Mouse (Mus musculus): ENCODE results near the gene Tmem86a. TPM values are rescaled to one million over a fixed set of nuclear protein-coding genes. Genes with fewer than 3 reads are reported as not detected.

Gene Tmem86a
- polyA plus RNA-seq, 1 experiment: 66.5 TPM

DNA sequence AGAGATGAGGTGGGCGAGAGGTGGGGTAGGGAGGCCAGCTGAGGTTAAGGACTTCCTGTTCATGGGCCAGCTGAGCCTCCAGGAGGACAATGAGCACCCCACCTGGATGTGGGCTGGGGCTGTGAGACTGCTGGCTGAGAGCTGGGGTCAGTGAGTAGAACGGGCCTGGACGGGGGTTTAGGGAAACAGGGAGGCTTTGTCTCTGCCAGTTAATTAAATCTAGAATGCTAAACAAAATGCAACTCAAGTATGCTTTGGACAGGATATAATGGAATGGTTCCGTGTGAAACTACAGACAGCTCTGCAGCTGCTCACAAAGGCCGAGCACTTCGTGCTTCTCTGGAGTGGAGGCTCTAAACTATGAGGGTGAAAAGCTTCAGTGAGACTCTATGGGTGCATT lies 50.2 kb downstream of the Tmem86a start:
- WGBS: 82% methylated on average over 6 of the region's 6 CpGs
- TF ChIP-seq POLR2A (IDR thresholded peaks at IDR 0.05; ENCODE audit: control insufficient read depth, extremely low read depth, insufficient read depth, low read length, poor library complexity): no peak
- no peak for TF ChIP-seq CTCF (IDR thresholded peaks at IDR 0.05; ENCODE audit: borderline replicate concordance, control insufficient read depth, extremely low read depth, insufficient read depth, low read length, poor library complexity)
- H3K4me1 ChIP-seq (replicated peaks; ENCODE audit: control insufficient read depth, insufficient read depth, low read length): no peaks in the 10 kb centered on the region
- H3K4me3 ChIP-seq (ENCODE audit: control insufficient read depth, insufficient read depth, low read length): no peak overlapping the region
- DNase-seq: no peak
- no peak overlapping the region for H3K27ac ChIP-seq (ENCODE audit: control insufficient read depth, insufficient read depth, low read length)
- no peaks in the 10 kb centered on the region for H3K36me3 ChIP-seq (ENCODE audit: control insufficient read depth, insufficient read depth, low read length)
- H3K27me3 ChIP-seq (ENCODE audit: control insufficient read depth, insufficient read depth, low read length): no peaks in the 10 kb centered on the region

DNA sequence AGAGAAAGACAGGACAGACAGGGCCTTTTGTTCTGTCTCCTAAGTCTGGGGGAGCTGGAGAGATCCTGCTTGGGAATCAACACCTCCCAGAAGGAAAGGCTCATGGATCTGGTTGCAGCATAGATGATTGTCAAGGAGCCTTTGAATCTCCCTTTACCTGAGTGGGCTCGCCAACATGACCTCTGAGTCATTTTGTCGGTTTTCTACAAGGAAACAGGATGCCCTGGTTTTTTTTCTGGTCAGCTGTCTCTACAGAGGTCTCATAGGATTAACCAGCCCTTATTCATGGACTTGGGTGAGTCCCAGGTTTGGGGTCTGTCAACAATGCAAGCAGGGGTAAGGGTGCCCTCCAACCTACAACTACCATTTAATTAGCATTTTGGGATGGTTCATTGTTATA lies 52.6 kb downstream of the Tmem86a start:
- 28% methylated on average over 2 of the region's 2 CpGs for WGBS
- no peak for TF ChIP-seq CTCF (IDR thresholded peaks at IDR 0.05; ENCODE audit: borderline replicate concordance, control insufficient read depth, extremely low read depth, insufficient read depth, low read length, poor library complexity)
- TF ChIP-seq POLR2A (IDR thresholded peaks at IDR 0.05; ENCODE audit: control insufficient read depth, extremely low read depth, insufficient read depth, low read length, poor library complexity): no peak

DNA sequence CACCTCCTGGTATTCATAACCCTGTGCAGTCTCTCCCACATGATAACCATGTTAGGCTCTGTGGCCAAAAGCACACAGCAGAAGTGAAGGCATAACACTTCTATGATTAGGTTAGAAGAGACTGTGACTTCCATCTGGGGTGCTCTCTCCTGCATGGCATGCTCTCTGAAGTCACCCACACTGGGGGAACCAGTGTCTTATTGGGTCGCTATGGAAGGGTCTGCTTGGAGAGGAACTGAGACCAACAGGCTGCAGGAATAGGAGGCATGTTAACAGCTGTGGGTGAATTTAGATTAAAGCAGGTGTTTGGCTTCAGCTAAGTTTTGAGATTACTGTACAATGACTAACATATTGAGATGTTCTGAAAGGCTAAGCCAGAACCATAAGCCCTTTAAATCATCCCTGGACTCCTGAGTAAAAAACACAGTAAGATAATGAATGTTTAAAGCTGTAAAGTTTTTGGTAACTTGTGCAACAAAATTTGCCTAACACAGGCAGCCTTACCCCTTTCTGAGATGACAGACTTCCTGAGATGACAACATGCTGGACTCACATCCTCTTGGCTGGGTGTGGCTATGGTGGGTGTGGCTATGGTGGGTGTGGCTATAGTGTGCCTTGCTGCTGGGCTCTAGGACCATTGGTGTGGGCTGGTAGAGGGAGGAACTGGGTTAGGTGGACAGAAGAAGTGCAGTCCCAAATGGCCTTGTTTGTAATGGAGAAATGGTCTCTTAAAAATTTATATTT lies 53.4 kb downstream of the Tmem86a start:
- H3K27me3 ChIP-seq (ENCODE audit: control insufficient read depth, insufficient read depth, low read length): no peaks in the 10 kb centered on the region
- TF ChIP-seq POLR2A (IDR thresholded peaks at IDR 0.05; ENCODE audit: control insufficient read depth, extremely low read depth, insufficient read depth, low read length, poor library complexity): no peak
- TF ChIP-seq CTCF (IDR thresholded peaks at IDR 0.05; ENCODE audit: borderline replicate concordance, control insufficient read depth, extremely low read depth, insufficient read depth, low read length, poor library complexity): no peak
- no peak overlapping the region for H3K27ac ChIP-seq (ENCODE audit: control insufficient read depth, insufficient read depth, low read length)
- H3K4me3 ChIP-seq (ENCODE audit: control insufficient read depth, insufficient read depth, low read length): no peak overlapping the region
- DNase-seq: peak; percentile 16
- H3K36me3 ChIP-seq (ENCODE audit: control insufficient read depth, insufficient read depth, low read length): no peaks in the 10 kb centered on the region
- 47% methylated on average over 1 of the region's 1 CpGs for WGBS
- no peaks in the 10 kb centered on the region for H3K4me1 ChIP-seq (replicated peaks; ENCODE audit: control insufficient read depth, insufficient read depth, low read length)

More for the DNA sequence above, 52.6 kb downstream of the Tmem86a start:
- H3K4me3 ChIP-seq (ENCODE audit: control insufficient read depth, insufficient read depth, low read length): no peak overlapping the region
- no peaks in the 10 kb centered on the region for H3K36me3 ChIP-seq (ENCODE audit: control insufficient read depth, insufficient read depth, low read length)
- no peak for DNase-seq
- H3K27ac ChIP-seq (ENCODE audit: control insufficient read depth, insufficient read depth, low read length): no peak overlapping the region
- no peaks in the 10 kb centered on the region for H3K27me3 ChIP-seq (ENCODE audit: control insufficient read depth, insufficient read depth, low read length)
- H3K4me1 ChIP-seq (replicated peaks; ENCODE audit: control insufficient read depth, insufficient read depth, low read length): no peaks in the 10 kb centered on the region

Other genes starting within 250 kb of the Tmem86a start
- 600 and 660 TPM in 2 replicates for gene Ldha, start 209.1 kb upstream of the Tmem86a start, polyA plus RNA-seq (2012; rRNA removed)
- gene Ldhc, start 189.4 kb upstream of the Tmem86a start, polyA plus RNA-seq (2012; rRNA removed): 0.20 TPM in 1 of 2 replicates, not detected in the other
- 113 and 123 TPM in 2 replicates for gene Tsg101, start 130.6 kb upstream of the Tmem86a start, polyA plus RNA-seq (2012; rRNA removed)
- gene Uevld, start 92.1 kb upstream of the Tmem86a start, polyA plus RNA-seq (2012; rRNA removed): 4.0 and 4.3 TPM in 2 replicates
- 0.54 TPM in 1 of 2 replicates, not detected in the other for gene Gm9999, start 67.0 kb upstream of the Tmem86a start, polyA plus RNA-seq (2012; rRNA removed)
- 6.9 and 8.4 TPM in 2 replicates for gene Spty2d1, start 42.2 kb upstream of the Tmem86a start, polyA plus RNA-seq (2012; rRNA removed)
- gene Ptpn5, start 83.1 kb downstream of the Tmem86a start, polyA plus RNA-seq (2012; rRNA removed): 1.3 and 2.2 TPM in 2 replicates
- gene Mrgpra6, start 154.3 kb downstream of the Tmem86a start, polyA plus RNA-seq (2012; rRNA removed): not detected in 2 replicates
- 0.19 TPM in 1 of 2 replicates, not detected in the other for gene Mrgpra9, start 202.2 kb downstream of the Tmem86a start, polyA plus RNA-seq (2012; rRNA removed)